Mouse (Mus musculus): Measurements from ENCODE around the gene Sv2b. TPM values are rescaled to one million over a fixed set of nuclear protein-coding genes. Genes with fewer than 3 reads are reported as not detected.

Sv2b gene
- polyA plus RNA-seq, 1 experiment from 2014 or later = 1.9 TPM

DNA sequence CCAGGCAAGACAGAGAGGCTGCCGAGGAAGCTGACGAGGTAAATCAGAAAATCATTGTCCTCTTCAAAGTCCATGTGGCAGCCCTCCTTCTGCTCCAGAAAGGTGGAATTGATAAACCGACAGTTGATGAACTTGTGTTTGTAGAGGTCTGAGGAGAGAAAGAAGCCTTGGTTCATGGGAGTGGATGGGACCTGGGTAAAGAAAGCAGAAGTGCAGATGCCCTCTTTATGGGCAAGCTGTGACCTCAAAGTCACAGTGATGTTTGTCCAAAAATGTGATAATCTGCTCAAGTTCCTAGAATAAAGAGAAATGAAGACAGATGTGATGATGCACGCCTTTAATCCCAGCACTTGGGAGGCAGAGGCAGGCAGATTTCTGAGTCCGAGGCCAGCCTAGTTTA, 185.0 kb downstream of the Sv2b start:
- WGBS = 89% methylated on average over 5 of the region's 5 CpGs
- H3K9ac ChIP-seq (ENCODE audit: low read length) = no peak overlapping the region
- H3K4me2 ChIP-seq (ENCODE audit: low read length) = no peak overlapping the region
- H3K27ac ChIP-seq (ENCODE audit: low read depth) = no peak overlapping the region
- no peaks in the 10 kb centered on the region for H3K27me3 ChIP-seq (replicated peaks; ENCODE audit: control insufficient read depth, insufficient read depth, low read length)
- no peaks in the 10 kb centered on the region for H3K36me3 ChIP-seq (ENCODE audit: control insufficient read depth, insufficient read depth, low read length)
- H3K9me3 ChIP-seq (ENCODE audit: control insufficient read depth, low read length) = no peaks in the 10 kb centered on the region
- ATAC-seq (replicated peaks; ENCODE audit: low FRiP score, low TSS enrichment, low read depth) (no peak), DNase-seq (ENCODE audit: low spot score) (no peak)
- H3K4me3 ChIP-seq (ENCODE audit: low read depth, low read length) = no peak overlapping the region
- H3K4me1 ChIP-seq (replicated peaks; ENCODE audit: control insufficient read depth, insufficient read depth, low read length) = no peaks in the 10 kb centered on the region

- no peak overlapping the region for H3K27ac ChIP-seq (ENCODE audit: low read depth)
- ATAC-seq (replicated peaks; ENCODE audit: low FRiP score, low TSS enrichment, low read depth) (peak; percentile 80), DNase-seq (ENCODE audit: low spot score) (no peak)
- 32% methylated on average over 7 of the region's 7 CpGs for WGBS
- H3K4me1 ChIP-seq (replicated peaks; ENCODE audit: control insufficient read depth, insufficient read depth, low read length) = no peaks in the 10 kb centered on the region
- peak overlapping the region; percentile 26 for H3K4me3 ChIP-seq (ENCODE audit: low read depth, low read length)
- H3K36me3 ChIP-seq (ENCODE audit: control insufficient read depth, insufficient read depth, low read length) = no peaks in the 10 kb centered on the region
- peak overlapping the region; percentile 52 for H3K4me2 ChIP-seq (ENCODE audit: low read length)
- no peaks in the 10 kb centered on the region for H3K9me3 ChIP-seq (ENCODE audit: control insufficient read depth, low read length)
- H3K9ac ChIP-seq (ENCODE audit: low read length) = no peak overlapping the region
- no peaks in the 10 kb centered on the region for H3K27me3 ChIP-seq (replicated peaks; ENCODE audit: control insufficient read depth, insufficient read depth, low read length)
These were observed 190.9 kb downstream of the Sv2b start for GRCm38 (mm10) chr7:75118022-75118673.

DNA sequence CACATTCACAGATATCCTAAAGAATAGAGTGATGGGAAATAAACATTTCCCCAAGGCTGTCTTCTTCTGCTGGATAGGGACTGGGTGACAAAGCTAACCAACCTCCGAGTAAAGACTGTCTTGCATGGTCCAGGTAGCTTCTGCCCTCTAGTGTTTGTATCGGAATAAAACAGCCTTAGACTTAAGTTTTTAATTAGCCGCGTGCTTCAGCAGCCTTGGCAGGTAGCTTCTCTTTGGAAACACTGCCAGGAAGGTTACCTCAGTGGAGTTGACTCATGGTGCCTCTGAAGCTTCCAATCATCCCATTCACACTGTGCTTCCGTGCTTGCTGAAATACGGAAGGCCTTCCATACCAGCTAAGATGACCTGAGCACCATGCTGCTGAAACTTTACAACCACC, 198.4 kb downstream of the Sv2b start:
- Histone ChIP-seq H3K27ac (ENCODE audit: low read depth) (no peak overlapping the region), H3K9me3 (ENCODE audit: control insufficient read depth, low read length) (no peaks in the 10 kb centered on the region), H3K4me3 (ENCODE audit: low read depth, low read length) (no peak overlapping the region), H3K27me3 (replicated peaks; ENCODE audit: control insufficient read depth, insufficient read depth, low read length) (no peaks in the 10 kb centered on the region), H3K9ac (ENCODE audit: low read length) (no peak overlapping the region), H3K36me3 (ENCODE audit: control insufficient read depth, insufficient read depth, low read length) (no peaks in the 10 kb centered on the region), H3K4me2 (ENCODE audit: low read length) (no peak overlapping the region), H3K4me1 (replicated peaks; ENCODE audit: control insufficient read depth, insufficient read depth, low read length) (no peaks in the 10 kb centered on the region)
- WGBS = 9% methylated on average over 6 of the region's 6 CpGs
- no peak for ATAC-seq (replicated peaks; ENCODE audit: low FRiP score, low TSS enrichment, low read depth)
- peak; percentile 54 for DNase-seq (ENCODE audit: low spot score)

DNA sequence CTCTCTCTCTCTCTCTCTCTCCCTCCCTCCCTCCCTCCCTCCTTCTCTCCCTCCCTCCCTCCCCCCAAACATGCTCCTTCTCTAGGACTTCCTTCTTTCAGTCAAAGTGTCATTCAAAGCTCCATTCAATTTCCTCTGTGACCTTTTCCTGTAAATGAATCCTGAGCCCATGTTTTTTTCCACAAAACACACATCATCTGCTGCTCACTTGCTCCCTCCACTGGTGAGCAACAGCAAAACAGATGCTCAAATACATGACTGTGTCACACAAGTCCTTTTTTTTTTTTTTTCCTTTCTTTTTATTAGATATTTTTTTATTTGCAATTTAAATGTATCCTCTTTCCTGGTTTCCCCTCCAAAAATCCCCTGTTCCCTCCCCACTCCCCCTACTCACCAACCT, 201.6 kb downstream of the Sv2b start:
- Histone ChIP-seq H3K36me3 (ENCODE audit: control insufficient read depth, insufficient read depth, low read length) (no peaks in the 10 kb centered on the region), H3K9ac (ENCODE audit: low read length) (no peak overlapping the region), H3K27me3 (replicated peaks; ENCODE audit: control insufficient read depth, insufficient read depth, low read length) (no peaks in the 10 kb centered on the region), H3K4me2 (ENCODE audit: low read length) (no peak overlapping the region), H3K4me1 (replicated peaks; ENCODE audit: control insufficient read depth, insufficient read depth, low read length) (no peaks in the 10 kb centered on the region), H3K27ac (ENCODE audit: low read depth) (no peak overlapping the region), H3K9me3 (ENCODE audit: control insufficient read depth, low read length) (no peaks in the 10 kb centered on the region), H3K4me3 (ENCODE audit: low read depth, low read length) (no peak overlapping the region)
- no peak for ATAC-seq (replicated peaks; ENCODE audit: low FRiP score, low TSS enrichment, low read depth)
- no peak for DNase-seq (ENCODE audit: low spot score)

DNA sequence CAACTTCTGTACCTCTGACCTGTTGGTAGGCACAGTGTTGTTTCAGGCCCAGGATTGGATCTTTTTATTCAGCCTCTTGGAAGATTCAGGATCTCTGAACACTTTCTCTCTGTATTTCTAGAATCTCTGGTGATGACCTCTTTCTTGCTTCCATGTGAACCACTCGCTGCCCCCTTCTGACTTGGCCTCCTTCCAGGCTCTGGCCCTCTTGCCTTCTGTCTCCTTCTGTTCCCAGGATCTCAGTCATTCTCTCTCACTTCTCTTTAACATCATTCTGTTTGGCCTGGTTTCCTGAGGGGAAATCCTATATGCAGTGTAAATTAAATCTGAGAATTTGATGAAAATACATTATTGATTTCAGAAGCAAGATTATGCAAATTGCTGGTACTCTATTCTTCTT, 205.2 kb downstream of the Sv2b start:
- 43% methylated on average over 1 of the region's 1 CpGs for WGBS
- no peak for DNase-seq (ENCODE audit: low spot score)
- Histone ChIP-seq H3K4me3 (ENCODE audit: low read depth, low read length) (no peak overlapping the region), H3K4me2 (ENCODE audit: low read length) (no peak overlapping the region), H3K27me3 (replicated peaks; ENCODE audit: control insufficient read depth, insufficient read depth, low read length) (no peaks in the 10 kb centered on the region), H3K36me3 (ENCODE audit: control insufficient read depth, insufficient read depth, low read length) (no peaks in the 10 kb centered on the region), H3K27ac (ENCODE audit: low read depth) (no peak overlapping the region), H3K4me1 (replicated peaks; ENCODE audit: control insufficient read depth, insufficient read depth, low read length) (no peaks in the 10 kb centered on the region), H3K9ac (ENCODE audit: low read length) (no peak overlapping the region), H3K9me3 (ENCODE audit: control insufficient read depth, low read length) (no peaks in the 10 kb centered on the region)
- ATAC-seq (replicated peaks; ENCODE audit: low FRiP score, low TSS enrichment, low read depth) = no peak

DNA sequence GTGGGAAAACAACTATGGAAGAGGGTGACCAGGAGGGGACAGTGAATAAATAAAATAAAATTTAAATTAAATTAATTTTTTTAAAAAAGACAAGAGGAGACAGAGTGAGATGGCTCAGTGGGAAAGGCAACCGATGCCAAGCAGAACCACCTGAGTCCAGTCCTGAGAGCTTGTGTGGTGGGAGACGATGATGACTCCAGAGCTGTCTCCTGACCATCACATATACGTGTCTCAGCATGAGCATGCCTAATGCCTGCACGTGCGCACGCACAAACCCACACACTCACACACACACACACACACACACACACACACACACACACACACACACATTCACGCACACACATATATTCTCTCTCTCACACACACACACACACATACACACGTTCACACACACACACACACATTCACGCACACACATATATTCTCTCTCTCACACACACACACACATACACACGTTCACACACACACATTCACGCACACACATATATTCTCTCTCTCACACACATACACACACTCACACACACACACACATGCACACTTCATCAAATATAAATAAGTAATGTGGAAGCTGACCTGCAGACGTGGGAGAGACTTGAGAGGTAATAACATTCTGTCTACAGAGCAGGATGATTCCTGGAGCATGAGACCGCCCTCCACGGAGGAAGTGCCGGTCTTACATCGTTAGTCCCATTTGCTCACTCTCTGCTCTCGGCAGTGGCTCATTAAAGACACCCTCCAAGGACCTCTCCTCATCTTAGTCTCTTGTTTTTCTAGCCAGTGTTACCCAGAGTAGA, 206.3 kb downstream of the Sv2b start:
- Histone ChIP-seq H3K9me3 (ENCODE audit: control insufficient read depth, low read length) (no peaks in the 10 kb centered on the region), H3K9ac (ENCODE audit: low read length) (no peak overlapping the region), H3K27me3 (replicated peaks; ENCODE audit: control insufficient read depth, insufficient read depth, low read length) (no peaks in the 10 kb centered on the region), H3K36me3 (ENCODE audit: control insufficient read depth, insufficient read depth, low read length) (no peaks in the 10 kb centered on the region), H3K4me3 (ENCODE audit: low read depth, low read length) (no peak overlapping the region), H3K4me1 (replicated peaks; ENCODE audit: control insufficient read depth, insufficient read depth, low read length) (no peaks in the 10 kb centered on the region), H3K4me2 (ENCODE audit: low read length) (no peak overlapping the region), H3K27ac (ENCODE audit: low read depth) (no peak overlapping the region)
- ATAC-seq (replicated peaks; ENCODE audit: low FRiP score, low TSS enrichment, low read depth) = no peak
- WGBS = 81% methylated on average over 17 of the region's 17 CpGs
- no peak for DNase-seq (ENCODE audit: low spot score)

DNA sequence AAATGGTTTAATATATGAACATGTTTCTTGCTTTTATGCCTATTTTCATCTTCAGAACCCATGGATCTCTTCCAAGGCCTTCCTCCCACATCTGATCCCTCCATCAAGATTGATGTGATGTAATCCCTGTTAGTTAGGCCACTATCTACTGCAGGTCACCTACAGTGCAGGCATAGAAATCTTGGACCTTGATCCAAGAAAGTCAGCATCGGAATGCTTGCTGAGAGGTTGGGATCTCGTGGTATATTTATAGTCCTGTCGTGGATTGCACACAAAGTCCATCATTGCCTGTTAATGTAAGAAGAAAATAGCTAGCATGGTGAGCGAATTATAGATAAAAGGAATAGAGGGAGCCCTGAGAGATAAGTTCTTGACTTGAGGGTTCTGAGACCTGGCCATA, 223.6 kb downstream of the Sv2b start:
- H3K4me3 ChIP-seq (ENCODE audit: low read depth, low read length) = no peak overlapping the region
- H3K27me3 ChIP-seq (replicated peaks; ENCODE audit: control insufficient read depth, insufficient read depth, low read length) = no peaks in the 10 kb centered on the region
- H3K27ac ChIP-seq (ENCODE audit: low read depth) = no peak overlapping the region
- DNase-seq (ENCODE audit: low spot score) = no peak
- no peaks in the 10 kb centered on the region for H3K9me3 ChIP-seq (ENCODE audit: control insufficient read depth, low read length)
- H3K9ac ChIP-seq (ENCODE audit: low read length) = no peak overlapping the region
- 75% methylated on average over 4 of the region's 4 CpGs for WGBS
- ATAC-seq (replicated peaks; ENCODE audit: low FRiP score, low TSS enrichment, low read depth) = no peak
- H3K4me1 ChIP-seq (replicated peaks; ENCODE audit: control insufficient read depth, insufficient read depth, low read length) = no peaks in the 10 kb centered on the region
- no peaks in the 10 kb centered on the region for H3K36me3 ChIP-seq (ENCODE audit: control insufficient read depth, insufficient read depth, low read length)
- H3K4me2 ChIP-seq (ENCODE audit: low read length) = no peak overlapping the region

GRCm38 (mm10) chr7:75080163-75080562, 228.9 kb downstream of the Sv2b start:
- H3K9ac ChIP-seq (ENCODE audit: low read length) = no peak overlapping the region
- no peaks in the 10 kb centered on the region for H3K4me1 ChIP-seq (replicated peaks; ENCODE audit: control insufficient read depth, insufficient read depth, low read length)
- no peaks in the 10 kb centered on the region for H3K27me3 ChIP-seq (replicated peaks; ENCODE audit: control insufficient read depth, insufficient read depth, low read length)
- no peak overlapping the region for H3K4me3 ChIP-seq (ENCODE audit: low read depth, low read length)
- ATAC-seq (replicated peaks; ENCODE audit: low FRiP score, low TSS enrichment, low read depth) (no peak), DNase-seq (ENCODE audit: low spot score) (no peak)
- H3K36me3 ChIP-seq (ENCODE audit: control insufficient read depth, insufficient read depth, low read length) = no peaks in the 10 kb centered on the region
- H3K9me3 ChIP-seq (ENCODE audit: control insufficient read depth, low read length) = no peaks in the 10 kb centered on the region
- H3K4me2 ChIP-seq (ENCODE audit: low read length) = no peak overlapping the region
- H3K27ac ChIP-seq (ENCODE audit: low read depth) = no peak overlapping the region

All from intestine, embryonic 14.5 days (tissue).